Mouse (Mus musculus) limb, embryonic 12.5 days (tissue): ENCODE results near the gene Bspry. TPM values are rescaled to one million over a fixed set of nuclear protein-coding genes. Genes with fewer than 3 reads are reported as not detected.
A peak's percentile ranks its signal among the peaks of the same experiment; 100 is the strongest.

Source experiments
- ATAC-seq: fragments of 200-750 bp; cut with Nextera tagmentation; 2 replicates; pipeline ENCODE4 v1.8.0; 2017; ENCODE audit warnings: low read depth, moderate TSS enrichment; ENCODE audit not compliant: insufficient number of reproducible peaks, insufficient read depth, low FRiP score, low TSS enrichment
- H3K27ac ChIP-seq: fragments of 300-500 bp; sonication (generic); 2 replicates; pipeline ENCODE4 v1.5.1; 2016; ENCODE audit warnings: mild to moderate bottlenecking, moderate library complexity
- H3K27me3 ChIP-seq: fragments of 300-500 bp; sonication (generic); 2 replicates; pipeline ENCODE4 v1.6.1; 2016; ENCODE audit warnings: mild to moderate bottlenecking, moderate library complexity
- H3K36me3 ChIP-seq: fragments of 300-500 bp; sonication (generic); 2 replicates; pipeline ENCODE4 v1.6.1; 2016; ENCODE audit warnings: mild to moderate bottlenecking, moderate library complexity
- H3K4me1 ChIP-seq: fragments of 300-500 bp; sonication (generic); replicated peaks from 2 replicates; pipeline ENCODE4 v1.6.1; 2016
- H3K4me2 ChIP-seq: fragments of 300-500 bp; sonication (generic); 2 replicates; pipeline ENCODE4 v1.6.1; 2016; ENCODE audit warnings: mild to moderate bottlenecking, moderate library complexity
- H3K4me3 ChIP-seq: fragments of 300-500 bp; sonication (generic); replicated peaks from 2 replicates; pipeline ENCODE4 v1.5.1; 2016; ENCODE audit warnings: mild to moderate bottlenecking
- H3K9ac ChIP-seq: fragments of 300-500 bp; sonication (generic); replicated peaks from 2 replicates; pipeline ENCODE4 v1.6.1; 2016; ENCODE audit warnings: mild to moderate bottlenecking, moderate library complexity
- H3K9me3 ChIP-seq: fragments of 300-500 bp; sonication (generic); 2 replicates; pipeline ENCODE4 v1.6.1; 2016; ENCODE audit warnings: mild to moderate bottlenecking, moderate library complexity
- WGBS: fragments of 180-500 bp; shearing (Covaris S2); methylation state at CpG from one replicate; pipeline ENCODE4 v1.1.7; 2016; 5-methylcytosine and 5-hydroxymethylcytosine counted together
- polyA plus RNA-seq: library from polyadenylated mRNA; unstranded; fragments of >200 nt; fragmentation: Nextera tagmentation; extraction: Ambion mirVana; gene quantifications from 2 replicates; pipeline ENCODE4 v1.2.1, GENCODE M21; 2016

Gene Bspry
- polyA plus RNA-seq, 1 experiment from 2014 or later: 1.1 TPM

DNA sequence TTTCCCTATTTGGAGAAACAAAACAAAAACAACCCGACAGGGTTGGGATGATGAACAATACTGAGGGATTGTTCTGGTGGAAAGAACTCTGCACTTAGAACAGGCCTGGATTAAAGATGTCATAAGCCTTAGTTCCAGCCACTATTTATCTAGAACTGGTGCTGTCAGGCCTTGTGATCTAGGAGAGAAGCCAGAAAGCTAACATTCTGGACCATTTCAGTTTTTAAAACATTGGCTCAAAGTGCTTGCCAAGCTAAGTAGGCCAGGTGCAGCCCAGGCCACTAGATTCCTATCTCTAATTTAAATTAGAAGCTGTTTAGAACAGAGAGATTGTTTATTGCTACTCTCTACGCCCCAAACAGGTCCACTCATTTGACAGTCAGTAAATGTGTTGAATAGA is 46.4 kb downstream of the Bspry start:
- ATAC-seq: no peak

DNA sequence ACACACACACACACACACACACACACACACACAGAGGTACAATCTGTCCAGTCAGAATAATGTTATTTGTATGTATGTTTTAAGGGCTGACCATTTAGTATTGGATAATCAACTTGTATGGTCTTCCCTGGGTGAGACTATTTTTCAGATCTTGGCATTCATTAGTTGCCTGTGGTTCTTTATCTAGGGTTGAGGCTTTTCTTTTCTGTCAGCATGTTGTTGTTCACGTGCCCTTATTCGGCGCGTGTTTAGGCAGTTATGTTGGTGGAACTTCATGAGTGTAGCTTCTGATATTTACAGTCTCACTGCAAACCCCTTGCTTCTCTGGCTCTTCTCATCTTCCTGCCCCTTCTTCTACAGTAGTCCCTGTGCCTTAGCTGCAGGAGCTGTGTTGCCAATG is 47.8 kb downstream of the Bspry start:
- Histone ChIP-seq H3K4me1 (peaks cover 12% of the 10 kb centered on the region), H3K27ac (no peak overlapping the region), H3K36me3 (peaks cover 13% of the 10 kb centered on the region; the same call in 1 of the 2 replicates), H3K27me3 (no peaks in the 10 kb centered on the region), H3K4me3 (no peak overlapping the region), H3K9ac (no peak overlapping the region), H3K9me3 (no peaks in the 10 kb centered on the region), H3K4me2 (no peak overlapping the region)
- ATAC-seq: no peak
- 87% methylated on average over 4 of the region's 4 CpGs for WGBS

More for the DNA sequence above, 46.4 kb downstream of the Bspry start:
- Histone ChIP-seq H3K36me3 (peaks cover 18% of the 10 kb centered on the region; the same call in 1 of the 2 replicates), H3K27me3 (no peaks in the 10 kb centered on the region), H3K4me3 (no peak overlapping the region), H3K4me1 (peaks cover 12% of the 10 kb centered on the region), H3K9me3 (no peaks in the 10 kb centered on the region), H3K9ac (no peak overlapping the region), H3K27ac (no peak overlapping the region), H3K4me2 (no peak overlapping the region)
- WGBS: 59% methylated on average over 2 of the region's 2 CpGs

DNA sequence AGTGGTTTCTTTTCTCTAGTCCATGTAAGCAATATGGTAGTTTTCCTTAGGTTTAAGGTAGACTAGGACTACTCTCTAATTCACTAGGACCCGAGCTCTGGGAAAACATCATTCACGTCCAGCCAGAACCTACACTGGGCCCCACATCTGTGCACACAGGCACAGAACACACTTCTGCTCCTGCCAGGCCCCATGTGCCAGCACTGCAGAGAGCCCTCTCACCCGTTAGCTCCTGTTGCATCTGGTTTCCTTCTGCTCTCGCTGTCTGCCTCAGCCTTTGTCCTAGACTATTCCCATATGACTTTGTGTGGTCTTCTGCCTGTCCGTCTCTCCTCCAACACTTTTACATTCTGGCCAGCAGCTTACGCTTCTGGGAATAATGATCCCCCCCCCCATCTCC is 53.9 kb downstream of the Bspry start:
- Histone ChIP-seq H3K27ac (peak overlapping the region; percentile 64; the same call in 1 of the 2 replicates), H3K36me3 (no peaks in the 10 kb centered on the region), H3K27me3 (no peaks in the 10 kb centered on the region), H3K4me3 (no peak overlapping the region), H3K9ac (no peak overlapping the region), H3K9me3 (no peaks in the 10 kb centered on the region), H3K4me2 (no peak overlapping the region), H3K4me1 (no peaks in the 10 kb centered on the region; the same call in 1 of the 2 replicates)
- WGBS: 65% methylated on average over 6 of the region's 6 CpGs
- ATAC-seq: no peak

DNA sequence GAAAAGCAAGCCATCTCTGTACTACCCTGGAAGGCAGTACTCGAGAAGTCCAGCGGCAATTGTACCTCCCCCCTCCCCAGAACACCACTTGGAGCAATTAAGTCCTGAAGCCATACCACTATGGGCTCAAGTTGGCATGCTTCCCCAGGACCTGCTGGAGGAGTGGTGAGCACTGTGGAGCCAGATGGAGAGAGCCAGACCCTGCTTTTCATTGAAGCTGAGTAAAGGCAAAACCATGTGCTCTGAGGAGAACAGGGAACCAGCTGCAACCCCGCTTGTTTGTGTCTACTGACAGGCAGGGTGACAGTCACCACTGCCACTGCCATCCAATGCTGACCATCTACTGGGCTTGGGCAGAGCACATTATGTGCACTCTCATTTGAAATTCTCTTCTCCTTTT is 61.9 kb downstream of the Bspry start:
- H3K27ac ChIP-seq: no peak overlapping the region
- no peaks in the 10 kb centered on the region for H3K4me1 ChIP-seq
- no peaks in the 10 kb centered on the region for H3K9me3 ChIP-seq
- H3K4me2 ChIP-seq: no peak overlapping the region
- no peaks in the 10 kb centered on the region for H3K27me3 ChIP-seq
- H3K9ac ChIP-seq: no peak overlapping the region
- H3K36me3 ChIP-seq: no peaks in the 10 kb centered on the region
- 67% methylated on average over 3 of the region's 3 CpGs for WGBS
- H3K4me3 ChIP-seq: no peak overlapping the region
- ATAC-seq: no peak

DNA sequence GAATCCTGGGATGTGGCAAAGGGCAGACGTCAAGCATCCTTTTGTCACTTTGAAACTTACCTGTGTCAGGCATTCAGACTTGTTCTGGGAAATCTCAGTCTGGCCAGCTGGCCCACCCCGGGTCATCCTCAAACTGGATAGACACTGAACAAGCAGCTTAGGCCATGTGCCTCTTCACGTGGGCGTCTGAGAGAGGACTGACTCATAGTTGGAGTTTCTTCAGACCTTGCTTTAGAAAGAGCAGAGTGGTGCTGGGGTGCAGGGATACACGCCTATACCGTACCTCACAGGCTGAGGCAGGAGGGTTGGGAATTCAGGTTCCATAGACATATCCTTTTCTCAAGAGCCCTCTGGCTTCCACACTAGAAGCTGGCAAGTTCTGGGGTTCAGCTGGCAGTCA is 63.9 kb downstream of the Bspry start:
- no peaks in the 10 kb centered on the region for H3K27me3 ChIP-seq
- no peak overlapping the region for H3K9ac ChIP-seq
- no peaks in the 10 kb centered on the region for H3K9me3 ChIP-seq
- H3K27ac ChIP-seq: no peak overlapping the region
- H3K4me1 ChIP-seq: no peaks in the 10 kb centered on the region
- WGBS: 85% methylated on average over 6 of the region's 6 CpGs
- ATAC-seq: no peak
- H3K36me3 ChIP-seq: no peaks in the 10 kb centered on the region
- no peak overlapping the region for H3K4me3 ChIP-seq
- H3K4me2 ChIP-seq: no peak overlapping the region

DNA sequence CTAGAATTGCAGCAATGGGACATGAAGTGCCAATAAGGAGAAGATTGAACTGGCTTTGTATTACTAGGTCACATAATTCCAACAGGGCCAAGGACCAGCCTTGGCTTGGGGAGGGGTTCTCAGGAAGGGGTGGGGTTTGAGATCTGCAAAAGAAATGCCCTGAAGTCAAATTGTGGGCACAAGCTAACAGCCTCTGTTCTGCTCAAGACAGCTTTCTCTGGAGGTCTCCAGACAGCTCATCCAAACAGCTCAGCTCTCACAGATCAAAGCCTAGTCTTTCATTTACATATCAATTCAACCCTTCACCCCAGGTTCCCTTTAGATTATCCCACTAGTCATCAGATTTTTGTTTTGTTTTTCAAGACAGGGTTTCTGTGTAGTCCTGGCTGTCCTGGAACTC is 64.9 kb downstream of the Bspry start:
- no peaks in the 10 kb centered on the region for H3K4me1 ChIP-seq
- no peaks in the 10 kb centered on the region for H3K27me3 ChIP-seq
- H3K36me3 ChIP-seq: no peaks in the 10 kb centered on the region
- H3K9ac ChIP-seq: no peak overlapping the region
- no peak overlapping the region for H3K4me3 ChIP-seq
- no peak overlapping the region for H3K27ac ChIP-seq
- H3K9me3 ChIP-seq: no peaks in the 10 kb centered on the region
- no peak overlapping the region for H3K4me2 ChIP-seq
- ATAC-seq: no peak

Other genes starting within 250 kb of the Bspry start
- 15.5 and 21.8 TPM in 2 replicates for gene Zfp37, start 249.0 kb upstream of the Bspry start, polyA plus RNA-seq
- gene Slc31a2, start 217.5 kb upstream of the Bspry start, polyA plus RNA-seq: 11.7 and 14.0 TPM in 2 replicates
- 23.2 and 24.6 TPM in 2 replicates for gene Fkbp15, start 119.5 kb upstream of the Bspry start, polyA plus RNA-seq
- gene Slc31a1, start 119.3 kb upstream of the Bspry start, polyA plus RNA-seq: 42.8 and 48.6 TPM in 2 replicates
- gene Cdc26, start 71.4 kb upstream of the Bspry start, polyA plus RNA-seq: 208 and 226 TPM in 2 replicates
- 31.8 and 33.3 TPM in 2 replicates for gene Prpf4, start 71.3 kb upstream of the Bspry start, polyA plus RNA-seq
- gene Rnf183, start 44.8 kb upstream of the Bspry start, polyA plus RNA-seq: not detected in 2 replicates
- 9.6 and 11.1 TPM in 2 replicates for gene Wdr31, start 9.2 kb upstream of the Bspry start, polyA plus RNA-seq
- gene Hdhd3, start 23.4 kb downstream of the Bspry start, polyA plus RNA-seq: 13.2 and 13.4 TPM in 2 replicates
- 75.9 and 80.4 TPM in 2 replicates for gene Alad, start 39.9 kb downstream of the Bspry start, polyA plus RNA-seq
- 95.3 and 96.9 TPM in 2 replicates for gene Pole3, start 45.0 kb downstream of the Bspry start, polyA plus RNA-seq
- 0.73 and 0.93 TPM in 2 replicates for gene 4933430I17Rik, start 45.3 kb downstream of the Bspry start, polyA plus RNA-seq
- gene Rgs3, start 79.8 kb downstream of the Bspry start, polyA plus RNA-seq: 38.7 and 43.3 TPM in 2 replicates